Mouse (Mus musculus): ENCODE results near the gene Gm5129. TPM values are rescaled to one million over a fixed set of nuclear protein-coding genes. Genes with fewer than 3 reads are reported as not detected.

Gene Gm5129
- polyA plus RNA-seq, 1 experiment from 2014 or later = not detected

GRCm38 (mm10) chr5:29699520-29700202 lies 36.1 kb downstream of the Gm5129 start:
- ATAC-seq (ENCODE audit: low FRiP score) (no peak), DNase-seq (ENCODE audit: low spot score, missing footprints) (no peak)
- H3K27ac ChIP-seq (ENCODE audit: low read depth, low read length) = no peak overlapping the region
- H3K9ac ChIP-seq (ENCODE audit: low read length) = no peak overlapping the region
- H3K4me3 ChIP-seq (ENCODE audit: low read depth, low read length) = no peak overlapping the region
- no peaks in the 10 kb centered on the region for H3K27me3 ChIP-seq (ENCODE audit: control insufficient read depth, insufficient read depth, low read length)
- H3K4me2 ChIP-seq = no peak overlapping the region
- no peaks in the 10 kb centered on the region for H3K9me3 ChIP-seq (ENCODE audit: control insufficient read depth, low read length)
- H3K4me1 ChIP-seq (ENCODE audit: control insufficient read depth, insufficient read depth, low read length) = no peaks in the 10 kb centered on the region
- WGBS = 82% methylated on average over 2 of the region's 2 CpGs
- H3K36me3 ChIP-seq (ENCODE audit: control insufficient read depth, insufficient read depth, low read length) = no peaks in the 10 kb centered on the region

GRCm38 (mm10) chr5:29698493-29698892 lies 37.2 kb downstream of the Gm5129 start:
- H3K9ac ChIP-seq (ENCODE audit: low read length) = no peak overlapping the region

GRCm38 (mm10) chr5:29688352-29688751 lies 47.4 kb downstream of the Gm5129 start:
- no peaks in the 10 kb centered on the region for H3K9me3 ChIP-seq (ENCODE audit: control insufficient read depth, low read length)
- no peaks in the 10 kb centered on the region for H3K27me3 ChIP-seq (ENCODE audit: control insufficient read depth, insufficient read depth, low read length)
- no peak for DNase-seq (ENCODE audit: low spot score, missing footprints)
- ATAC-seq (ENCODE audit: low FRiP score) = no peak
- H3K4me2 ChIP-seq = no peak overlapping the region
- no peak overlapping the region for H3K27ac ChIP-seq (ENCODE audit: low read depth, low read length)
- H3K36me3 ChIP-seq (ENCODE audit: control insufficient read depth, insufficient read depth, low read length) = no peaks in the 10 kb centered on the region
- no peak overlapping the region for H3K4me3 ChIP-seq (ENCODE audit: low read depth, low read length)
- no peak overlapping the region for H3K9ac ChIP-seq (ENCODE audit: low read length)
- WGBS = 73% methylated on average over 7 of the region's 7 CpGs
- no peaks in the 10 kb centered on the region for H3K4me1 ChIP-seq (ENCODE audit: control insufficient read depth, insufficient read depth, low read length)

More at GRCm38 (mm10) chr5:29698493-29698892, 37.2 kb downstream of the Gm5129 start:
- H3K4me3 ChIP-seq (ENCODE audit: low read depth, low read length) = no peak overlapping the region
- no peaks in the 10 kb centered on the region for H3K27me3 ChIP-seq (ENCODE audit: control insufficient read depth, insufficient read depth, low read length)
- DNase-seq (ENCODE audit: low spot score, missing footprints) (no peak), ATAC-seq (ENCODE audit: low FRiP score) (no peak)
- no peaks in the 10 kb centered on the region for H3K9me3 ChIP-seq (ENCODE audit: control insufficient read depth, low read length)
- no peaks in the 10 kb centered on the region for H3K36me3 ChIP-seq (ENCODE audit: control insufficient read depth, insufficient read depth, low read length)
- no peaks in the 10 kb centered on the region for H3K4me1 ChIP-seq (ENCODE audit: control insufficient read depth, insufficient read depth, low read length)
- 88% methylated on average over 4 of the region's 4 CpGs for WGBS
- H3K27ac ChIP-seq (ENCODE audit: low read depth, low read length) = no peak overlapping the region
- no peak overlapping the region for H3K4me2 ChIP-seq

DNA sequence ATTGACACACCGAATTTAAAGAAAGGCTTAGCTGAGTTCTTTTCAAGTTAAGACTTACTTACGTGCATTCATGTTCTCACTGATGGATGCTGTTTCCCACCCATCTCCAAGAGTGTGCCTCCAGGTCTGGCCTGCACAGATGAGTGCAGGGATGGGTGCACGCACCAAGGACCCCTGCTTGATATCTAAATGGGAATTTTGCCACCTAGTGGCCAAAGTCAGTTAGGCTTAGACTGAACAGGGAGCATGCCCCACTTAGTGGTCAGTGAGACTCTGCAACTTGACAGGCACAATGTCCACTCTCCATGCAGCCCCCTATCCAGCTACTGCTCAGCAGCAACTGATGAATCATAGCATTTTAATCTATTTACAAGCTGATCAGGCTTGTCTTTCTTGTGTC lies 48.1 kb downstream of the Gm5129 start:
- Histone ChIP-seq H3K27ac (ENCODE audit: low read depth, low read length) (no peak overlapping the region), H3K9me3 (ENCODE audit: control insufficient read depth, low read length) (no peaks in the 10 kb centered on the region), H3K27me3 (ENCODE audit: control insufficient read depth, insufficient read depth, low read length) (no peaks in the 10 kb centered on the region), H3K4me3 (ENCODE audit: low read depth, low read length) (no peak overlapping the region), H3K36me3 (ENCODE audit: control insufficient read depth, insufficient read depth, low read length) (no peaks in the 10 kb centered on the region), H3K4me1 (ENCODE audit: control insufficient read depth, insufficient read depth, low read length) (no peaks in the 10 kb centered on the region), H3K4me2 (no peak overlapping the region), H3K9ac (ENCODE audit: low read length) (no peak overlapping the region)
- 60% methylated on average over 3 of the region's 3 CpGs for WGBS
- DNase-seq (ENCODE audit: low spot score, missing footprints) (peak; percentile 94), ATAC-seq (ENCODE audit: low FRiP score) (peak; percentile 57; the same call in 1 of the 2 replicates)

Other genes starting within 250 kb of the Gm5129 start
- gene Ube3c, start 166.7 kb downstream of the Gm5129 start, polyA plus RNA-seq (2014; fragmentation: Nextera tagmentation; extraction: Ambion mirVana) = 36.2 and 38.3 TPM in 2 replicates
- 247 and 262 TPM in 2 replicates for gene Dnajb6, start 248 bp downstream of the Gm5129 start, polyA plus RNA-seq (2014; fragmentation: Nextera tagmentation; extraction: Ambion mirVana)